Mouse (Mus musculus): ENCODE data around the gene Tex14. TPM values are rescaled to one million over a fixed set of nuclear protein-coding genes. Genes with fewer than 3 reads are reported as not detected.
"Not testable (repeated sequence)": the region's sequence is repeated elsewhere in the genome, so short reads cannot be mapped to it uniquely, and the experiment has no call there.

Gene Tex14
- polyA plus RNA-seq, 1 experiment = 0.08 TPM

DNA sequence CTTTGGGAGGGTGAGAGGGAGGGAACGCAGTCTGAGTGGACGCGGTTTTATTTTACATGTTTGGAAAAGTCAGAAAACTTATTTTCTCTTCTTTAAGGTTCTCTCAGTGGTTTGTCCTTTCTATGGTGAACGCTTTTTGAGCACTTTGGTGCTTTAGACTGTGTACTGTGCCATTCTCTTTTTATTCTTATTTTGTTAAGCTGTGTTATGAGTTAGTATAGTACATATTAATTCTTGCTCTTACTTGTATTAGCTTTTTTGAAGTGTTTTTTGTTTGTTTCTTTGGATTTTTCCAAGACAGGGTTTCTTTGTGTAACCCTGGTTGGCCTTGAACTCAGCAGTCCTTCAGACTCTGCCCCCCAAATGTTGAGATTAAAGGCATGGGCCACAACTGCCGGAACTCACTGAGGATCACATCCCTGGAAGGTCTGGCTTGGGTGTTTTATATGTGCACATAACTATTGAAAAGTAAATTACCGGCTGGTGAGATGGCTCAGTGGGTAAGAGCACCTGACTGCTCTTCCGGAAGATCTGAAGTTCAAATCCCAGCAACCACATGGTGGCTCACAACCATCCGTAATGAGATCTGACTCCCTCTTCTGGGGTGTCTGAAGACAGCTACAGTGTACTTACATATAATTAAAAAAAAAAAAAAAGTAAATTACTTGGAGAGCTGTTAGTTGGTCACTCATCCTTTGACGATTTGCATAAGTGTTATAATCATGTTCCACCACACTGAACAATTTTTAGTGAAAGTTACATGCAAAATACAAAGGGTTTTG is 57.8 kb downstream of the Tex14 start:
- no peak overlapping the region for H3K4me3 ChIP-seq (ENCODE audit: insufficient read depth, low read depth, low read length)
- TF ChIP-seq POLR2A (IDR thresholded peaks at IDR 0.05; ENCODE audit: low read depth, low read length) = no peak
- TF ChIP-seq CTCF (conservative IDR thresholded peaks at IDR 0.05; ENCODE audit: insufficient read depth, insufficient read length, low read depth, low read length) = no peak
- H3K27ac ChIP-seq (ENCODE audit: insufficient read depth, low read depth, low read length) = no peak overlapping the region
- peak; percentile 70 for DNase-seq
- H3K36me3 ChIP-seq (ENCODE audit: control insufficient read depth, insufficient read depth, low read length) = no peaks in the 10 kb centered on the region
- H3K4me1 ChIP-seq (ENCODE audit: control insufficient read depth, insufficient read depth, low read length) = peaks cover 2% of the 10 kb centered on the region; the same call in 1 of the 2 replicates
- WGBS = 11% methylated on average over 9 of the region's 9 CpGs
- H3K27me3 ChIP-seq (replicated peaks; ENCODE audit: control insufficient read depth, insufficient read depth, low read length) = no peaks in the 10 kb centered on the region

DNA sequence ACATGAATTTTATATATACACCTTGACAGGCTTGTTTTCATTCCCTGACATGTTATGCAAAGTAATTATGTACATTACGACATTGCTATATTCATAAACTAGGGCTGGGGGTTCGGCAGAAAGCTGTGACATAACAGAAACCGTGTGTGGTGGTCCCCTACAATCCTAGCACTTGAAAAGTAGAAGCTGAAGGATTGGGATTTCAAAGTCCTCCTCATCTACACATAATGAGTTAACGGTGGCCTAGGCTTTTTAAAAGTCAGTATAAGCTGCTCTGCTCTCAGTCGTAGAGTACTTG is 58.3 kb downstream of the Tex14 start:
- peaks cover 2% of the 10 kb centered on the region; the same call in 1 of the 2 replicates for H3K4me1 ChIP-seq (ENCODE audit: control insufficient read depth, insufficient read depth, low read length)
- no peak overlapping the region for H3K4me3 ChIP-seq (ENCODE audit: insufficient read depth, low read depth, low read length)
- no peaks in the 10 kb centered on the region for H3K27me3 ChIP-seq (replicated peaks; ENCODE audit: control insufficient read depth, insufficient read depth, low read length)
- 48% methylated on average over 5 of the region's 5 CpGs for WGBS
- no peak overlapping the region for H3K27ac ChIP-seq (ENCODE audit: insufficient read depth, low read depth, low read length)
- H3K36me3 ChIP-seq (ENCODE audit: control insufficient read depth, insufficient read depth, low read length) = no peaks in the 10 kb centered on the region
- DNase-seq = no peak
- TF ChIP-seq POLR2A (IDR thresholded peaks at IDR 0.05; ENCODE audit: low read depth, low read length) (no peak), CTCF (conservative IDR thresholded peaks at IDR 0.05; ENCODE audit: insufficient read depth, insufficient read length, low read depth, low read length) (no peak)

DNA sequence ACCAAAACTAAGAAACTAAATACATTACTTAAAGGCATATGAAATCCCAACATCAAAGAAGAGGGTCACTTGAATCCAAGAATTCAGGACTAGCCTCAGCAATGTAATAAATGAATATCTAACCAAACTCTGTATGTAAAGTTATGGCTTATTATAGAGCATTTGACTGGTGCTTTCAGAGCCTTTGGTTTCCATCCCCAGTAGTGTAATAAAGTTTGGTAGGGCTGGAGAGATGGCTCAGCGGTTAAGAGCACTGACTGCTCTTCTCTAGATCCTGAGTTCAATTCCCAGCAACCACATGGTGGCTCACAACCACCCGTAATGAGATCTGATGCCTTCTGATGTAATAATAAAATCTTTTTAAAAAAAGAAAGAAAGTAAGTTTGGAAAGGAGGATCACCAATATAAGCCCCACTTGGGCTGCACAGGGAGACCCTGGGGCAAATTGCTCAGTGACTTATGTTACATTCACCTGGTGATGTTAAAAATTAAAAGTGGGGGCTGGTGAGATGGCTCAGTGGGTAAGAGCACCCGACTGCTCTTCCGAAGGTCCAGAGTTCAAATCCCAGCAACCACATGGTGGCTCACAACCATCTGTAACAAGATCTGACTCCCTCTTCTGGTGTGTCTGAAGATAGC is 59.0 kb downstream of the Tex14 start:
- H3K36me3 ChIP-seq (ENCODE audit: control insufficient read depth, insufficient read depth, low read length); DNase-seq; H3K4me1 ChIP-seq (ENCODE audit: control insufficient read depth, insufficient read depth, low read length); H3K4me3 ChIP-seq (ENCODE audit: insufficient read depth, low read depth, low read length); H3K27ac ChIP-seq (ENCODE audit: insufficient read depth, low read depth, low read length); H3K27me3 ChIP-seq (replicated peaks; ENCODE audit: control insufficient read depth, insufficient read depth, low read length): not testable (repeated sequence)
- WGBS = 63% methylated on average over 4 of the region's 4 CpGs

DNA sequence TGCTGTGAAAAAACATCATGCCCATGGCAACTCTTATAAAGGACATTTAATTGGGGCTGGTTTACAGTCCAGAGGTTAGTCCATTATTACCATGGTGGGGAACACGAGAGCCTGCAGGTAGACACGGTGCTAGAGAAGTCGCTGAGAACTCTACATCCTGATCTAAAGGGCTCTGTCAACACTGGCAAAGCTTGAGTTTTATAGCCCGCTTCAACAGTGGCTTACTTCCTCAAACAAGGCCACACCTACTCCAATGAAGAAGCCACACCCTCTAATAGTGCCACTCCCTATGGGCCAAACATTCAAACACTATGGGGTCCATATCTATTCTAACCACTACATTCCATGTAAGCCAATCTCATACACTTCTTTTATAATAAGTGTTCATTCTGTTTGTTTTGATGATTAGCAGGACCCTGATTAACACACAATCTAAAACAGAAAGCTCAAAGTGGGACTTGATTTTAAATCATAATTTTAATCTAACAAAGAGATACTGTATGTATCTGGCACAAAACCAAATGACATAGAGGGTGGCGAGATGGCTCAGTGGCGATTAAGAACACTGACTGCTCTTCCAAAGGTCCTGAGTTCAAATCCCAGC is 61.2 kb downstream of the Tex14 start:
- no peaks in the 10 kb centered on the region for H3K27me3 ChIP-seq (replicated peaks; ENCODE audit: control insufficient read depth, insufficient read depth, low read length)
- no peak for DNase-seq
- H3K4me1 ChIP-seq (ENCODE audit: control insufficient read depth, insufficient read depth, low read length) = peaks cover 2% of the 10 kb centered on the region; the same call in 1 of the 2 replicates
- no peaks in the 10 kb centered on the region for H3K36me3 ChIP-seq (ENCODE audit: control insufficient read depth, insufficient read depth, low read length)
- WGBS = 75% methylated on average over 6 of the region's 6 CpGs
- TF ChIP-seq POLR2A (IDR thresholded peaks at IDR 0.05; ENCODE audit: low read depth, low read length) (no peak), CTCF (conservative IDR thresholded peaks at IDR 0.05; ENCODE audit: insufficient read depth, insufficient read length, low read depth, low read length) (no peak)
- no peak overlapping the region for H3K4me3 ChIP-seq (ENCODE audit: insufficient read depth, low read depth, low read length)
- H3K27ac ChIP-seq (ENCODE audit: insufficient read depth, low read depth, low read length) = no peak overlapping the region

DNA sequence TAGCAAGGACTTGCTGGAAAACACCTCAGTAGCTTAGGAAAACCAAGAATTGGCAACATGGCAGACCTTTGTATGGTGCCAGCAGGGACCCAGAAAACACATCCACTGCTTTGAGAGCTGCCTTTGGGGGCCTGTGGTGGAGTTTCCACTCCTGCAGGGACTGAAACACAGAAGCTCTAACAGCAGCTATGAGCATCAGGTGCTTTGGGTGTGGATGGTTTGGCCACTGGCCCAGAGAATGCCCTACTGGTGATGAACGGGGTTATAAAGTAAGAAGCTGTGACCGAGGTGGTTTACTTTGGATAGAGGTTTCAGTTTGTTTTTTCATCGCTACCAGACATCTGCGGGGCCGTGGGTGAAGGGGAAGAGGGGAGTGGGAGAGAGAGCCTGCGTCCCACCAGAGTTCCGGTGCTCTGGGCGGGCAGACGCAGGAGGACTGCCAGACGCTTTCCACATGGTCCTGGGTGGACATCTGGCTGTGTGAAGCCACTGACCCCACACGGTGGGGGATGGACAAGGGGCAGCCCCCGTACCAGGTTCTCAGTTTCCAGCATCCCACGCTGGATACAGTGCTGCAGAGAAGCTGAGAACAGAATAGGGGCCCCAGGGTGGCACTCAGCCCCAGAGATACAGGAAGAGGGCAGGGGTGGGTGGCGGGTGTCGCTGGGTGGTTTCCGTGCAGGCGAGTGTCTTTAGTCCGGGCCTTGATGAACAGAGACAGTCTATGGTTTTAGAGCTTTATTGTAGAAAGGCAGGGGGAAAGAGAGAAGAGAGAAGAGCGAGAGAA is 62.8 kb downstream of the Tex14 start:
- H3K4me3 ChIP-seq (ENCODE audit: insufficient read depth, low read depth, low read length) = no peak overlapping the region
- H3K27me3 ChIP-seq (replicated peaks; ENCODE audit: control insufficient read depth, insufficient read depth, low read length) = no peaks in the 10 kb centered on the region
- H3K36me3 ChIP-seq (ENCODE audit: control insufficient read depth, insufficient read depth, low read length) = no peaks in the 10 kb centered on the region
- no peak for DNase-seq
- H3K27ac ChIP-seq (ENCODE audit: insufficient read depth, low read depth, low read length) = no peak overlapping the region
- TF ChIP-seq CTCF (conservative IDR thresholded peaks at IDR 0.05; ENCODE audit: insufficient read depth, insufficient read length, low read depth, low read length) = no peak
- TF ChIP-seq POLR2A (IDR thresholded peaks at IDR 0.05; ENCODE audit: low read depth, low read length) = no peak
- no peaks in the 10 kb centered on the region for H3K4me1 ChIP-seq (ENCODE audit: control insufficient read depth, insufficient read depth, low read length)
- 38% methylated on average over 19 of the region's 19 CpGs for WGBS

DNA sequence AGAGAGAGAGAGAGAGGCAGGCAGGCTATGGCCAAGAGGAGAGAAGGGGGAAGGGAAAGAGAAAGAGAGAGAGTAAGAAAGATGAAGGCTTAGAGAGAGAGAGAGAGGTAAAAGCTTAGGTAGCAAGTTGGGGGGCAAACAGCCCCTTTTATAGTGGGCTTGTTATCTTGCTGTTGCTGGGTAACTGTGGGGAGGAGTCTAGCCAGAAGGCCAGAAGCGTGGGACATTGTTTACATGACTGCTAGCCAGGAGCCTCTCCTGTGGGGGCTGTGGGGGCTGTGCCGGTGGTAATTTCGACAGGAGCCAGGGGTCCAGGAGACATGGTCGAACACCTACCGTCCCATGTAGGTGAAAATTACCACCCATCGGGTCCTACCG is 63.4 kb downstream of the Tex14 start:
- Histone ChIP-seq H3K27ac (ENCODE audit: insufficient read depth, low read depth, low read length) (no peak overlapping the region), H3K27me3 (replicated peaks; ENCODE audit: control insufficient read depth, insufficient read depth, low read length) (no peaks in the 10 kb centered on the region), H3K36me3 (ENCODE audit: control insufficient read depth, insufficient read depth, low read length) (no peaks in the 10 kb centered on the region), H3K4me3 (ENCODE audit: insufficient read depth, low read depth, low read length) (no peak overlapping the region), H3K4me1 (ENCODE audit: control insufficient read depth, insufficient read depth, low read length) (no peaks in the 10 kb centered on the region)
- DNase-seq = no peak
- WGBS = 31% methylated on average over 7 of the region's 7 CpGs
- TF ChIP-seq CTCF (conservative IDR thresholded peaks at IDR 0.05; ENCODE audit: insufficient read depth, insufficient read length, low read depth, low read length) (no peak), POLR2A (IDR thresholded peaks at IDR 0.05; ENCODE audit: low read depth, low read length) (no peak)
